Mouse (Mus musculus) neural tube, embryonic 12.5 days (tissue): Measurements from ENCODE around the gene Daam1. TPM values are rescaled to one million over a fixed set of nuclear protein-coding genes. Genes with fewer than 3 reads are reported as not detected.

Experiments
- ATAC-seq: fragments of 200-750 bp; cut with Nextera tagmentation; 2 replicates; pipeline ENCODE4 v1.8.0; 2017; ENCODE audit warnings: low read depth, mild to moderate bottlenecking, moderate TSS enrichment, moderate library complexity; ENCODE audit not compliant: low FRiP score
- H3K27ac ChIP-seq: fragments of 300-500 bp; sonication (generic); 2 replicates; pipeline ENCODE4 v1.5.1; 2016
- H3K27me3 ChIP-seq: fragments of 300-500 bp; sonication (generic); replicated peaks from 2 replicates; pipeline ENCODE4 v1.6.1; 2016; ENCODE audit warnings: mild to moderate bottlenecking
- H3K36me3 ChIP-seq: fragments of 300-500 bp; sonication (generic); 2 replicates; pipeline ENCODE4 v1.6.1; 2016; ENCODE audit warnings: mild to moderate bottlenecking
- H3K4me1 ChIP-seq: fragments of 300-500 bp; sonication (generic); 2 replicates; pipeline ENCODE4 v1.6.1; 2016
- H3K4me2 ChIP-seq: fragments of 300-500 bp; sonication (generic); replicated peaks from 2 replicates; pipeline ENCODE4 v1.6.1; 2016; ENCODE audit warnings: mild to moderate bottlenecking
- H3K4me3 ChIP-seq: fragments of 300-500 bp; sonication (generic); 2 replicates; pipeline ENCODE4 v1.5.1; 2016
- H3K9ac ChIP-seq: fragments of 300-500 bp; sonication (generic); 2 replicates; pipeline ENCODE4 v1.6.1; 2016; ENCODE audit warnings: mild to moderate bottlenecking
- H3K9me3 ChIP-seq: fragments of 300-500 bp; sonication (generic); 2 replicates; pipeline ENCODE4 v1.6.1; 2016; ENCODE audit warnings: mild to moderate bottlenecking
- WGBS: fragments of 180-500 bp; shearing (Covaris S2); methylation state at CpG from one replicate; pipeline ENCODE4 v1.1.7; 2016; 5-methylcytosine and 5-hydroxymethylcytosine counted together
- polyA plus RNA-seq: library from polyadenylated mRNA; unstranded; fragments of >200 nt; fragmentation: Nextera tagmentation; extraction: Ambion mirVana; gene quantifications from 2 replicates; pipeline ENCODE4 v1.2.1, GENCODE M21; 2016

Daam1 gene
- polyA plus RNA-seq = 16.1 and 17.3 TPM in 2 replicates

GRCm38 (mm10) chr12:71830607-71831257, at the start of gene Daam1:
TSS of gene Daam1 (plus strand) at chr12:71831078.
- H3K4me2 ChIP-seq = peak within 1 kb of the TSS; percentile 83
- peaks cover 12% of the 10 kb centered on the region for H3K4me1 ChIP-seq
- no peaks in the 10 kb centered on the region for H3K27me3 ChIP-seq
- H3K9ac ChIP-seq = peak within 1 kb of the TSS; percentile 91
- peak; percentile 99 for ATAC-seq
- H3K36me3 ChIP-seq = no peaks in the 10 kb centered on the region
- WGBS = under 1% methylated on average over 34 of the region's 35 CpGs
- H3K27ac ChIP-seq = peak within 1 kb of the TSS; percentile 91
- no peaks in the 10 kb centered on the region for H3K9me3 ChIP-seq
- H3K4me3 ChIP-seq = peak within 1 kb of the TSS; percentile 79

DNA sequence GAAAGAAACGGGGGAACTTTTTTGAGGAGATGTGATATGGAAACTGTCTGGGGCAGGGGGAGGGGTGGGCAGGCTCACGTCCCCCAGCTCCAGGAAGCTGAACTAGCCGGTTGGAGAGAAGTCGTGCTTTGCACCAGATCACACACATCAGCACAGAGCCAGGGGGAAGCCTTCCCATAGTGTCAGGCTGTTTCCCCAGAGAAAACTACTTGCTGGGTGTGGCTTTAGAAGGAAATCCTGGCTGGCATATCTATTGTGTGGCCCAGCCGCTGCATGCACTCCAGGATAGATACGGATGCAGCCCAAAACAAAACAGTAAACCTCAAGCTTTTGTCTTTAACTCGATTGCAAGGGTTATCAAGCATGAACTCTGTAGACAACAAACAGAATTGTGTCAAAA, 49.7 kb upstream of the Daam1 start:
- Histone ChIP-seq H3K36me3 (no peaks in the 10 kb centered on the region), H3K4me3 (no peak overlapping the region), H3K9ac (no peak overlapping the region), H3K4me2 (no peak overlapping the region), H3K4me1 (no peaks in the 10 kb centered on the region; the same call in 1 of the 2 replicates), H3K27me3 (no peaks in the 10 kb centered on the region), H3K9me3 (no peaks in the 10 kb centered on the region), H3K27ac (no peak overlapping the region)
- 70% methylated on average over 7 of the region's 7 CpGs for WGBS
- no peak for ATAC-seq

- no peaks in the 10 kb centered on the region for H3K27me3 ChIP-seq
- H3K36me3 ChIP-seq = no peaks in the 10 kb centered on the region
- no peak overlapping the region for H3K4me3 ChIP-seq
- no peaks in the 10 kb centered on the region for H3K9me3 ChIP-seq
- no peaks in the 10 kb centered on the region for H3K4me1 ChIP-seq
- no peak for ATAC-seq
- no peak overlapping the region for H3K9ac ChIP-seq
- 87% methylated on average over 3 of the region's 3 CpGs for WGBS
- H3K4me2 ChIP-seq = no peak overlapping the region
- no peak overlapping the region for H3K27ac ChIP-seq
These were observed 46.9 kb upstream of the Daam1 start for GRCm38 (mm10) chr12:71783970-71784369.

- Histone ChIP-seq H3K27ac (no peak overlapping the region), H3K9me3 (no peaks in the 10 kb centered on the region), H3K9ac (no peak overlapping the region), H3K4me2 (no peak overlapping the region), H3K4me3 (no peak overlapping the region), H3K36me3 (no peaks in the 10 kb centered on the region), H3K27me3 (no peaks in the 10 kb centered on the region), H3K4me1 (no peaks in the 10 kb centered on the region)
- 61% methylated on average over 11 of the region's 11 CpGs for WGBS
- no peak for ATAC-seq
These were observed 46.1 kb upstream of the Daam1 start for GRCm38 (mm10) chr12:71784666-71785255.

DNA sequence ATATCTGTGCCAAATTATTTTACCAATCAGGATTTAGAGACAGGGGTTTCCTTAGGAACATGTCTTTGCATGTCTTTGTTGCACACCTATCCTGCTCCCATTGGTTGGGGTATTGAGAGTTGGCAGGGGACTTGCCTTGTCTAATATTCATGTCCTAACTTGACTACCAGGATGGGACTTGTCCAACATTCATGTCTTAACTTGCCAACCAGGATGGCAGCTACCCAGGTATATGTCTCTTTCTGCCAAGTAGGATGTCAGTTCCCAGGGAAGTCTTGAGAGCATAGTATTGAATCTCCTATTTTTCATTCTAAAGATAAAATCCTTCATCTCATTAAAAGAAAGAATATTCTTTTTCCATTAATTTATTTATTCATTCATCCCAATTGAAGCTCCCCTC, 44.4 kb upstream of the Daam1 start:
- no peaks in the 10 kb centered on the region for H3K9me3 ChIP-seq
- H3K36me3 ChIP-seq = no peaks in the 10 kb centered on the region
- no peaks in the 10 kb centered on the region for H3K4me1 ChIP-seq
- H3K27ac ChIP-seq = no peak overlapping the region
- H3K4me2 ChIP-seq = no peak overlapping the region
- H3K27me3 ChIP-seq = no peaks in the 10 kb centered on the region
- H3K4me3 ChIP-seq = no peak overlapping the region
- H3K9ac ChIP-seq = no peak overlapping the region
- no peak for ATAC-seq

DNA sequence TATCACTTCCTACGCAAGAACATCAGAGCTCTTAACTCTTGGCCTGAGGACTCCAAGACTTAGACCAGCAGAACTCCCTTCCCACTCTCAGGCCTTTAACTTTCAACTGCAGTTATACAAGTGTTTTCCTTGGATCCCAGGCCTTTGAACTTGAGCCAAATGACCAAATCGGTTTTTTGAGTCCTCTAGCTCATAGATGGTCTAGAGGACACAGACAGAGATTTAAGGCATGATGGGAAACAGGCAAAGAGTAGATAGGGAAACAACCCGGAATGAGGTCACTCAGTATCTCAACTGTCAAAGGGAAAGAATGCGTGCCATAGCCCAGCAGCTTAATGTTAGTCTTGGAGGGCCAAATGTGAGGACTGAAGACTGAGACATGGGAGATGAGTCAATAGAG, 42.1 kb upstream of the Daam1 start:
- Histone ChIP-seq H3K27ac (no peak overlapping the region), H3K27me3 (no peaks in the 10 kb centered on the region), H3K4me2 (no peak overlapping the region), H3K4me1 (no peaks in the 10 kb centered on the region), H3K4me3 (no peak overlapping the region), H3K9me3 (no peaks in the 10 kb centered on the region), H3K36me3 (no peaks in the 10 kb centered on the region), H3K9ac (no peak overlapping the region)
- no peak for ATAC-seq
- WGBS = 88% methylated on average over 4 of the region's 4 CpGs

DNA sequence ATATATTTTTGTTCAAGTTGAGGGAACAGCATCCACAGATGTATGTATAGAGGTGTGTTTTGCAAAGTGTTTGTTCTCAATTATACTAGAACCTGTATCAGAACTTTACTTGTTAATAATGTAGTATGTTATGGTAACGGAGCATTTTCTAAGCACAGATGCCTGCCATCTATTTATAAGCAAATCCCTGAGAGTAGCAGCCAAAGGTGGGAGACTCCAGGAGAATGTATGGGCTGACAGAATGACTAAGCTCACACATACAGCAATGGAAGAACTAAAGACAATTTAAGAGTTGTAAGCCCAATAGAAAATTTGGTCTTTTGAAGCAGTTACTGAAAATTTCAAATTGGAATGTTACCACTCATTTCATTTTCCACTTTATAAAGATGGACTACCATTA, 40.3 kb upstream of the Daam1 start:
- 91% methylated on average over 1 of the region's 1 CpGs for WGBS
- H3K36me3 ChIP-seq = no peaks in the 10 kb centered on the region
- ATAC-seq = no peak
- no peaks in the 10 kb centered on the region for H3K27me3 ChIP-seq
- H3K27ac ChIP-seq = no peak overlapping the region
- no peak overlapping the region for H3K4me2 ChIP-seq
- no peaks in the 10 kb centered on the region for H3K4me1 ChIP-seq
- no peak overlapping the region for H3K9ac ChIP-seq
- H3K4me3 ChIP-seq = no peak overlapping the region
- H3K9me3 ChIP-seq = no peaks in the 10 kb centered on the region

- no peaks in the 10 kb centered on the region for H3K27me3 ChIP-seq
- no peaks in the 10 kb centered on the region for H3K9me3 ChIP-seq
- no peak overlapping the region for H3K9ac ChIP-seq
- H3K27ac ChIP-seq = no peak overlapping the region
- 89% methylated on average over 2 of the region's 2 CpGs for WGBS
- H3K4me2 ChIP-seq = no peak overlapping the region
- no peak for ATAC-seq
- H3K4me3 ChIP-seq = no peak overlapping the region
- no peaks in the 10 kb centered on the region for H3K36me3 ChIP-seq
- H3K4me1 ChIP-seq = no peaks in the 10 kb centered on the region
These were observed 37.8 kb upstream of the Daam1 start for GRCm38 (mm10) chr12:71793114-71793513.

DNA sequence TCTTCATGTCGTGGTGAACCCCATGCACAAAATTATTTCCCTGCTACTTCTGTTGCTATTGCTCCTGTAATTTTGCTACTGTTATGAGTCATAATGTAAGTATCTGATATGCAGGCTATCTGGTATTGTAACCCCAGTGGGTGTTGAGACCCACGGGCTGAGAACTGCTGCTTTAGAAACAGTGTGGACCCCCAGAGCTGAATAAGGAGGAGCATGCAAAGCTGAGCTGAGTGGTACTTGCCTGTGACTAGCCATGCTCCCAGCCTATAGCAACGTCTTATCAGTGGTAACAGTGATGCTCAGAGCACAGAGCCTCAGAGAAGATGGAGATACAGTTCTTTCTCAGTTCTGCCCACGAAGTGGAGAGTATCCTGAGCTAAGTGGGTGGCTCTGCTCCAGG, 35.3 kb upstream of the Daam1 start:
- Histone ChIP-seq H3K27ac (no peak overlapping the region), H3K36me3 (no peaks in the 10 kb centered on the region), H3K4me2 (no peak overlapping the region), H3K4me1 (no peaks in the 10 kb centered on the region), H3K27me3 (no peaks in the 10 kb centered on the region), H3K9ac (no peak overlapping the region), H3K4me3 (no peak overlapping the region), H3K9me3 (no peaks in the 10 kb centered on the region)
- ATAC-seq = no peak
- WGBS = 65% methylated on average over 4 of the region's 4 CpGs

DNA sequence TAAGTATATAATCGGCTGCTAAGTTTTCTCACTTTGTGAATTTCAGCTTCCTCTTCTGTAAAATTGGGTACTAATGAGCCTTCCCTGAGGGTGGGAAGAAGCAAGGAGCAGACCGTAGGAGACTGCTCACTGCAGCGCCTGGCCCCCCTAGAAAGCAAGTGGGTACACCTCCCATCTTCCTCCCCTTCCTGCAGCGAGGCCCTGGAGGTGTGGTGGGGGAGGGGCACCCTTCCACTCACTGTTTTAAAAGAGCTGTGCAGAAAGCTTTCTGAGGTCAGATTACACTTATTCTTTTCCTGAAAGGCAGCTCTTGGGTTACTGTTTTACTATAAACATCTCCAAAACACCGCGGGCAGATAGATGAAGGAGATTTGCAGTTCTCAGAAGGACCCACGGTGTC, 34.4 kb upstream of the Daam1 start:
- WGBS = 9% methylated on average over 7 of the region's 7 CpGs
- Histone ChIP-seq H3K4me2 (no peak overlapping the region), H3K27me3 (no peaks in the 10 kb centered on the region), H3K9me3 (no peaks in the 10 kb centered on the region), H3K36me3 (no peaks in the 10 kb centered on the region), H3K4me3 (no peak overlapping the region), H3K9ac (no peak overlapping the region), H3K27ac (no peak overlapping the region), H3K4me1 (no peaks in the 10 kb centered on the region)
- no peak for ATAC-seq

GRCm38 (mm10) chr12:71807306-71807705, 23.6 kb upstream of the Daam1 start:
- Histone ChIP-seq H3K27me3 (no peaks in the 10 kb centered on the region), H3K9ac (no peak overlapping the region), H3K27ac (no peak overlapping the region), H3K4me1 (no peaks in the 10 kb centered on the region), H3K4me2 (no peak overlapping the region), H3K36me3 (no peaks in the 10 kb centered on the region), H3K9me3 (no peaks in the 10 kb centered on the region), H3K4me3 (no peak overlapping the region)
- 76% methylated on average over 9 of the region's 9 CpGs for WGBS
- no peak for ATAC-seq

DNA sequence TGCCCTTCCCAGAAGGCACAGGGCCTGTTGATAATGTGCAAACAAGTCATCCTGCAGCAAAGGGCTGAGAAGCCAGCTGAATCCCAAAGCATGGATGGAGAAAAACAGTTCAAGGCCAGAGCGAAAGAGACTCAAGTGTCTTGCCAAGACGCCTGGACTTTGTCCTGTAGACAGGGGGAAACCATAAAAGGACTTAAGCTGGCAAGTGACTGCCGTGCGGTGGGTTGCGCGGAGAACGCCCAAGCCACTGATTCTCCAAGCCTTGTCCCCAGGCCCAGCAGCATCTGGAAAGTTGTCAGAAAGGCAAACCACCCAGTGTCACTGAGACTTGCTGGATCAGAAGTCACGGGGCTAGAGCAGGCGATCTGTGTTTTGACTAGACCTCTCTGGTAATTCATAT, 22.2 kb upstream of the Daam1 start:
- H3K4me3 ChIP-seq = no peak overlapping the region
- H3K9me3 ChIP-seq = no peaks in the 10 kb centered on the region
- no peak overlapping the region for H3K9ac ChIP-seq
- H3K4me1 ChIP-seq = no peaks in the 10 kb centered on the region
- ATAC-seq = no peak
- H3K4me2 ChIP-seq = no peak overlapping the region
- 91% methylated on average over 9 of the region's 9 CpGs for WGBS
- H3K36me3 ChIP-seq = no peaks in the 10 kb centered on the region
- H3K27me3 ChIP-seq = no peaks in the 10 kb centered on the region
- H3K27ac ChIP-seq = no peak overlapping the region

GRCm38 (mm10) chr12:71809550-71809949, 21.3 kb upstream of the Daam1 start:
- Histone ChIP-seq H3K9ac (no peak overlapping the region), H3K27ac (no peak overlapping the region), H3K9me3 (no peaks in the 10 kb centered on the region), H3K4me2 (no peak overlapping the region), H3K4me1 (no peaks in the 10 kb centered on the region), H3K36me3 (no peaks in the 10 kb centered on the region), H3K4me3 (no peak overlapping the region), H3K27me3 (no peaks in the 10 kb centered on the region)
- 82% methylated on average over 3 of the region's 3 CpGs for WGBS
- ATAC-seq = no peak
